Mouse (Mus musculus) embryonic facial prominence, embryonic 11.5 days (tissue): ENCODE results near the gene Gm42674. TPM values are rescaled to one million over a fixed set of nuclear protein-coding genes. Genes with fewer than 3 reads are reported as not detected.
A peak's percentile ranks its signal among the peaks of the same experiment; 100 is the strongest.

Experiments used
- ATAC-seq: fragments of 200-750 bp; cut with Nextera tagmentation; replicated peaks from 2 replicates; pipeline ENCODE4 v1.8.0; 2017; ENCODE audit warnings: low read depth; ENCODE audit not compliant: insufficient number of reproducible peaks, low FRiP score, low TSS enrichment
- DNase-seq: peaks from one replicate; pipeline ENCODE4 v3.0.0-alpha.2; 2015; ENCODE audit warnings: low spot score
- H3K27ac ChIP-seq: fragments of 300-500 bp; sonication (generic); replicated peaks from 2 replicates; pipeline ENCODE4 v1.5.1; 2014; ENCODE audit warnings: mild to moderate bottlenecking, low read depth, low read length, control low read depth
- H3K27me3 ChIP-seq: fragments of 300-500 bp; sonication (generic); 2 replicates; pipeline ENCODE4 v1.6.1; 2014; ENCODE audit warnings: mild to moderate bottlenecking, low read length, moderate library complexity, mixed read lengths; ENCODE audit not compliant: control insufficient read depth, insufficient read depth
- H3K36me3 ChIP-seq: fragments of 300-500 bp; sonication (generic); replicated peaks from 2 replicates; pipeline ENCODE4 v1.6.1; 2014; ENCODE audit warnings: low read depth, mild to moderate bottlenecking, low read length, moderate library complexity, mixed read lengths; ENCODE audit not compliant: control insufficient read depth, insufficient read depth
- H3K4me1 ChIP-seq: fragments of 300-500 bp; sonication (generic); 2 replicates; pipeline ENCODE4 v1.6.1; 2014; ENCODE audit warnings: low read length, mixed read lengths; ENCODE audit not compliant: control insufficient read depth, insufficient read depth
- H3K4me2 ChIP-seq: fragments of 300-500 bp; sonication (generic); 2 replicates; pipeline ENCODE4 v1.6.1; 2014; ENCODE audit warnings: low read depth, mild to moderate bottlenecking, control low read depth, low read length, moderate library complexity
- H3K4me3 ChIP-seq: fragments of 300-500 bp; sonication (generic); 2 replicates; pipeline ENCODE4 v1.5.1; 2014; ENCODE audit warnings: low read depth, low read length, control low read depth
- H3K9ac ChIP-seq: fragments of 300-500 bp; sonication (generic); replicated peaks from 2 replicates; pipeline ENCODE4 v1.6.1; 2014; ENCODE audit warnings: mild to moderate bottlenecking, control low read depth, low read length
- H3K9me3 ChIP-seq: fragments of 300-500 bp; sonication (generic); replicated peaks from 2 replicates; pipeline ENCODE4 v1.6.1; 2016; ENCODE audit warnings: mild to moderate bottlenecking, low read length, inconsistent platforms, mixed read lengths; ENCODE audit not compliant: control insufficient read depth
- WGBS: fragments of 180-500 bp; shearing (Covaris S2); extraction: QIAGEN DNeasy Blood & Tissue Kit; methylation state at CpG from one replicate; pipeline ENCODE4 v1.1.7; 2014; 5-methylcytosine and 5-hydroxymethylcytosine counted together
- polyA plus RNA-seq: library from polyadenylated mRNA; unstranded; fragments of >200 nt; fragmentation: Nextera tagmentation; extraction: Ambion mirVana; gene quantifications from 2 replicates; pipeline ENCODE4 v1.2.1, GENCODE M21; 2014

Gm42674 gene
- polyA plus RNA-seq, 1 experiment from 2014 or later, result not detected

DNA sequence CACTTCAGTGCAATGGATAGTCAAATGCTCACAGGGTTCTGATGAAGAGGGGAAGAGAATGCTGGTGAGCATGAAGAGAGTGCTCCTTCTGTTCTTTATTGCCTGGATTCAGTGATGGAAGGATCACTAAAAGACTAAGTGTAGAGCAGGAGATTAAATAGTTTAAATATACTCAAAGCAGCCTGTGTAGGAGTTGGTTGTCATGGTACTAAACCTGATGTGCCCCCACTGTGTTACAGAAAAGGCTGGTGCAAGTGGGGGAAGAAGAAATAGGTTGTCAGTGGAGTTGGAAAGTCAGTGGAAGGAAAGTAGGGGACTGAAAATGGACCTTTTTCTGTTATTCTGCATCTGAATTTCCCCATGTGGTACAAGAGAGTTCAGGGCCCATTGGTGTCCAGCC lies 47.3 kb downstream of the Gm42674 start:
- no peak overlapping the region for H3K27ac ChIP-seq
- H3K9ac ChIP-seq, result no peak overlapping the region
- no peak overlapping the region for H3K4me3 ChIP-seq
- H3K36me3 ChIP-seq, result no peaks in the 10 kb centered on the region
- H3K9me3 ChIP-seq, result no peaks in the 10 kb centered on the region
- no peak for DNase-seq
- no peaks in the 10 kb centered on the region for H3K27me3 ChIP-seq
- no peak for ATAC-seq
- H3K4me2 ChIP-seq, result no peak overlapping the region
- H3K4me1 ChIP-seq, result no peaks in the 10 kb centered on the region

DNA sequence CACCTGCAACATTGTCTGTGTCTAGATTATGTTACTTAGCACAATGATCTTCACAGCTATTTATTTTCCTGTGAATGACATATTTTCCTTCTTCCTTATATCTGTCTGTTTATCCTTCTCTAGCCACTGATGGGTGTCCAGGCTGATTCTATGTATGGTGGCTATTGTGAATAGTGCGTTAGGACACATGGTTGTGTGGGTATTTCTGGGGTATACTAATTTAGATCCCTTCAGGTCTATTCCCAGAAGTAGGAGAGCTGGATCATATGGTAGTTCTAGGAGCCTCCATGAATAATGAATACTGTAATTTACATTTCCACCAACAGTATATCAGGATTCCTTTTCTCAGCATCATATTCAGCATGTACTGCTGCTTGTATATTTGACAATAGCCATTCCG lies 48.1 kb downstream of the Gm42674 start:
- H3K9me3 ChIP-seq, result no peaks in the 10 kb centered on the region
- H3K36me3 ChIP-seq, result no peaks in the 10 kb centered on the region
- no peaks in the 10 kb centered on the region for H3K4me1 ChIP-seq
- H3K9ac ChIP-seq, result no peak overlapping the region
- no peak overlapping the region for H3K27ac ChIP-seq
- no peak overlapping the region for H3K4me2 ChIP-seq
- no peaks in the 10 kb centered on the region for H3K27me3 ChIP-seq
- no peak for ATAC-seq
- 92% methylated on average over 2 of the region's 2 CpGs for WGBS
- H3K4me3 ChIP-seq, result no peak overlapping the region
- DNase-seq, result no peak

DNA sequence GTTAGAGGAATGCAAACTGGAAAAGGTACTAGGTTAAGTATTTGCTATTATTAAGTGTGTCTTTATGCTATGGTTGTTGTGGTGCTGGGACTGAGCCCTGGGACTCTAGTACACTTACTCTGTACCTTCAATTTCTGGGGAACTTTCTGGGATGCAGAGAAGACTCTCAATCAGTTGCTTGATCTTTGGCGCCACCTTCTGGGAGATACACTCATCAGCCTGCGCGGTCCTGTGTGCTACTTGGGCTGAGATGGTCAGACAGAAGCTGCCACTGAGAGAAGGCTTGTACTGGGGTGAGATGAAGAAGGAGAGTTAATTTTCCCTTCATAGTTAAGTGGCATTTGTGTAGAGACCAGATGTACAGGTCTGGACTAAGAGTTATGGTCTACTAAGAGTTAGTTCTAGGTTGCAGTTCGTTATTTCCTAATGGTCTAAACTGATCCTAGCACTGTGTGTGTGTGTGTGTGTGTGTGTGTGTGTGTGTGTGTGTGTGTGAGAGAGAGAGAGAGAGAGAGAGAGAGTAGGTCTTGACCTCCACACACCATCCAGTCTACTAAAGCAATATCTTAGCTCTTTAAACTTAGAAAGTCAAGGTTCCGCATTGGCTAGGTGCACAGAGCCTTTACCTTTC lies 51.3 kb downstream of the Gm42674 start:
- Histone ChIP-seq H3K9ac (no peak overlapping the region), H3K4me1 (no peaks in the 10 kb centered on the region), H3K27me3 (no peaks in the 10 kb centered on the region), H3K4me3 (no peak overlapping the region), H3K9me3 (no peaks in the 10 kb centered on the region), H3K36me3 (no peaks in the 10 kb centered on the region), H3K4me2 (no peak overlapping the region), H3K27ac (no peak overlapping the region)
- 36% methylated on average over 5 of the region's 5 CpGs for WGBS
- ATAC-seq (peak; percentile 79), DNase-seq (peak; percentile 93)

DNA sequence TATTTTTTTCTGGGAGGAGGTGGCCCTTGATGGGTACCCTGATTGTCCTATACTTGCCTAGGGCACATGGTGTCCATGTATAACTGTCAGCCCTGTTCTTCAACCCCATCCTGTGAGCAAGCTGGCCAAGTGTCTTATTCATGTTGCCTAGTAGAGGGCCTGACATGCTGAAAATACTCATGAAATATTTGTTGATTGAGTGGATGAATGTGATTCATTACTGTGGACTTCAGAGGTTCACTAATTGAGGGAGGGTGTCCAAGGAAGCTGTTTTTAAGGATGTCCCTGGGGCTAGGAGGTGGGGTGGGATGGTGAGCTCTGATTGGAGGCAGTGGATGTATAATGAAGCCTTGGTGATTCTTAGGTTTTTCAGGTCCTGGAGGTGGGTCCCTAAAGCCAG lies 52.0 kb downstream of the Gm42674 start, which contains the start of gene S100a7a:
Gene S100a7a, plus strand, starts transcription at position 301 of the 400 bp plus-strand sequence.
- H3K36me3 ChIP-seq, result no peaks in the 10 kb centered on the region
- no peak within 1 kb of the TSS for H3K9ac ChIP-seq
- no peaks in the 10 kb centered on the region for H3K9me3 ChIP-seq
- DNase-seq (no peak), ATAC-seq (no peak)
- no peaks in the 10 kb centered on the region for H3K4me1 ChIP-seq
- H3K27me3 ChIP-seq, result no peaks in the 10 kb centered on the region
- no peak within 1 kb of the TSS for H3K4me2 ChIP-seq
- no peak within 1 kb of the TSS for H3K4me3 ChIP-seq
- no peak within 1 kb of the TSS for H3K27ac ChIP-seq

Other genes starting within 250 kb of the Gm42674 start
- gene Slc27a3, start 212.0 kb upstream of the Gm42674 start, polyA plus RNA-seq, result 15.3 and 16.8 TPM in 2 replicates
- gene Ints3, start 168.3 kb upstream of the Gm42674 start, polyA plus RNA-seq, result 31.7 and 32.1 TPM in 2 replicates
- gene Npr1, start 136.0 kb upstream of the Gm42674 start, polyA plus RNA-seq, result 1.7 and 3.0 TPM in 2 replicates
- 364 and 383 TPM in 2 replicates for gene Ilf2, start 125.8 kb upstream of the Gm42674 start, polyA plus RNA-seq
- gene Snapin, start 110.9 kb upstream of the Gm42674 start, polyA plus RNA-seq, result 63.3 and 65.8 TPM in 2 replicates
- gene Chtop, start 92.4 kb upstream of the Gm42674 start, polyA plus RNA-seq, result 126 and 132 TPM in 2 replicates
- gene S100a1, start 87.5 kb upstream of the Gm42674 start, polyA plus RNA-seq, result 8.4 and 13.4 TPM in 2 replicates
- gene S100a13, start 87.5 kb upstream of the Gm42674 start, polyA plus RNA-seq, result 12.9 and 14.6 TPM in 2 replicates
- gene S100a14, start 75.0 kb upstream of the Gm42674 start, polyA plus RNA-seq, result 0.32 TPM in 1 of 2 replicates, not detected in the other
- 48.2 and 52.1 TPM in 2 replicates for gene S100a16, start 64.7 kb upstream of the Gm42674 start, polyA plus RNA-seq
- gene S100a3, start 41.3 kb upstream of the Gm42674 start, polyA plus RNA-seq, result not detected in 2 replicates
- not detected in 2 replicates for gene S100a2, start 11.7 kb upstream of the Gm42674 start, polyA plus RNA-seq
- gene S100a4, start 1.9 kb downstream of the Gm42674 start, polyA plus RNA-seq, result 3.4 and 3.9 TPM in 2 replicates
- not detected in 2 replicates for gene S100a5, start 6.6 kb downstream of the Gm42674 start, polyA plus RNA-seq
- 23.7 and 25.3 TPM in 2 replicates for gene S100a6, start 11.0 kb downstream of the Gm42674 start, polyA plus RNA-seq
- gene S100a7a, start 52.1 kb downstream of the Gm42674 start, polyA plus RNA-seq, result not detected in 2 replicates
- gene S100a8, start 67.1 kb downstream of the Gm42674 start, polyA plus RNA-seq, result 10.5 and 13.2 TPM in 2 replicates
- gene S100a9, start 93.8 kb downstream of the Gm42674 start, polyA plus RNA-seq, result 5.7 and 5.8 TPM in 2 replicates
- gene Pglyrp4, start 125.0 kb downstream of the Gm42674 start, polyA plus RNA-seq, result not detected in 2 replicates
- gene Gm5849, start 176.0 kb downstream of the Gm42674 start, polyA plus RNA-seq, result not detected in 2 replicates